ENCODE assay signal across 21 mouse cellular contexts in genomic region chr10:99891899-99892298, GRCm38 (mm10).
DNase-seq lines count a peak whose midpoint lies in the region; ATAC-seq and TF ChIP-seq lines count a peak whose summit lies in the region.
"Had no signal": no experiment of that assay in that cellular context is flagged by ENCODE, and none has a peak within 500 bp of the region (broad histone marks: within the 10 kb centered on the region; RNA-seq: fewer than 3 reads in every experiment).

No protein-coding gene starts in this region.

- TF ChIP-seq CTCF in intestine, postnatal 0 days (IDR thresholded peaks at IDR 0.05; ENCODE audit: low read depth): no peak

- DNase-seq in adrenal gland, postnatal 14 days: no peak
- no peak for DNase-seq in left cerebral cortex, adult 8-10 months (ENCODE audit: low spot score in 2 of 2)
- no peak for DNase-seq in testis, postnatal 10 days (ENCODE audit: low spot score)
- DNase-seq: adrenal gland, adult 8-10 months; adrenal gland, postnatal 25 days; cerebellum, adult 11 months; cerebellum, adult 18-20 months; cerebellum, adult 8-10 months; cerebellum, adult 9-11 months; cerebellum, postnatal 14 days; cerebellum, postnatal 36 days; embryo, embryonic 11 days had no signal

- H3K9ac ChIP-seq in intestine, embryonic 15.5 days: no peak overlapping the region
- H3K9ac ChIP-seq in intestine, postnatal 0 days (ENCODE audit: low read depth, low read length): no peak overlapping the region
- H3K9ac ChIP-seq: embryonic facial prominence, embryonic 13.5 days; embryonic facial prominence, embryonic 15.5 days; forebrain, embryonic 12.5 days had no signal

- no peaks in the 10 kb centered on the region for H3K36me3 ChIP-seq in intestine, embryonic 15.5 days
- no peaks in the 10 kb centered on the region for H3K36me3 ChIP-seq in intestine, postnatal 0 days (ENCODE audit: control insufficient read depth, insufficient read depth)
- H3K36me3 ChIP-seq: embryonic facial prominence, embryonic 13.5 days; embryonic facial prominence, embryonic 15.5 days; forebrain, embryonic 10.5 days; forebrain, embryonic 12.5 days had no signal

- 0 out of 2 replicates have a peak overlapping the region, but pooled peaks have one; percentile 27 for H3K27ac ChIP-seq in intestine, embryonic 15.5 days
- no peak overlapping the region for H3K27ac ChIP-seq in intestine, postnatal 0 days (ENCODE audit: low read depth, low read length)
- H3K27ac ChIP-seq: embryonic facial prominence, embryonic 13.5 days; embryonic facial prominence, embryonic 15.5 days; forebrain, embryonic 10.5 days; forebrain, embryonic 12.5 days had no signal

- no peaks in the 10 kb centered on the region for H3K27me3 ChIP-seq in intestine, embryonic 15.5 days (replicated peaks)
- no peaks in the 10 kb centered on the region for H3K27me3 ChIP-seq in intestine, postnatal 0 days (replicated peaks; ENCODE audit: control insufficient read depth, insufficient read depth, low read length)
- H3K27me3 ChIP-seq: embryonic facial prominence, embryonic 13.5 days; embryonic facial prominence, embryonic 15.5 days; forebrain, embryonic 12.5 days had no signal

- 51% methylated on average over 3 of the region's 3 CpGs for WGBS in intestine, embryonic 15.5 days
- WGBS in intestine, postnatal 0 days: 27% methylated on average over 3 of the region's 3 CpGs

- H3K9me3 ChIP-seq in intestine, embryonic 15.5 days: no peaks in the 10 kb centered on the region
- H3K9me3 ChIP-seq in intestine, postnatal 0 days (ENCODE audit: control insufficient read depth): no peaks in the 10 kb centered on the region
- H3K9me3 ChIP-seq: embryonic facial prominence, embryonic 13.5 days; embryonic facial prominence, embryonic 15.5 days; forebrain, embryonic 10.5 days; forebrain, embryonic 12.5 days had no signal

- ATAC-seq in intestine, embryonic 15.5 days: peak; percentile 95
- ATAC-seq in intestine, postnatal 0 days: peak; percentile 95
- ATAC-seq: forebrain, embryonic 14.5 days; forebrain, embryonic 16.5 days had no signal

- no peak overlapping the region for H3K4me3 ChIP-seq in intestine, embryonic 15.5 days (replicated peaks)
- no peak overlapping the region for H3K4me3 ChIP-seq in intestine, postnatal 0 days (ENCODE audit: low read depth, low read length)
- H3K4me3 ChIP-seq: embryonic facial prominence, embryonic 13.5 days; embryonic facial prominence, embryonic 15.5 days; erythroblast, embryonic 14.5 days; forebrain, embryonic 10.5 days; forebrain, embryonic 12.5 days had no signal

- H3K4me1 ChIP-seq in intestine, embryonic 15.5 days (replicated peaks): no peaks in the 10 kb centered on the region
- peaks cover 12% of the 10 kb centered on the region; the same call in 1 of the 2 replicates for H3K4me1 ChIP-seq in intestine, postnatal 0 days (replicated peaks; ENCODE audit: control insufficient read depth, insufficient read depth, low read length)
- H3K4me1 ChIP-seq: embryonic facial prominence, embryonic 13.5 days; embryonic facial prominence, embryonic 15.5 days; forebrain, embryonic 12.5 days had no signal

- H3K4me2 ChIP-seq in intestine, embryonic 15.5 days (replicated peaks): no peak overlapping the region
- no peak overlapping the region for H3K4me2 ChIP-seq in intestine, postnatal 0 days (replicated peaks; ENCODE audit: low read depth)
- H3K4me2 ChIP-seq: embryonic facial prominence, embryonic 13.5 days; embryonic facial prominence, embryonic 15.5 days; forebrain, embryonic 12.5 days had no signal
